Mouse (Mus musculus) activated CD4-positive, CD25-positive, alpha-beta regulatory T cell, adult 4 months (primary cell): ENCODE data around the gene Dut. TPM values are rescaled to one million over a fixed set of nuclear protein-coding genes. Genes with fewer than 3 reads are reported as not detected.
A peak's percentile ranks its signal among the peaks of the same experiment; 100 is the strongest.

Experiments
- ATAC-seq: one replicate; pipeline ENCODE4 v1.8.0; 2017
- polyA plus RNA-seq, 2 experiments: library from polyadenylated mRNA; unstranded; fragments of 100-300 nt; shearing (Covaris generic); gene quantifications; one replicate each; pipeline ENCODE4 v1.2.1; 2017

Gene Dut
- 10 to 100 TPM; 79.4 to 92.9 TPM for polyA plus RNA-seq

DNA sequence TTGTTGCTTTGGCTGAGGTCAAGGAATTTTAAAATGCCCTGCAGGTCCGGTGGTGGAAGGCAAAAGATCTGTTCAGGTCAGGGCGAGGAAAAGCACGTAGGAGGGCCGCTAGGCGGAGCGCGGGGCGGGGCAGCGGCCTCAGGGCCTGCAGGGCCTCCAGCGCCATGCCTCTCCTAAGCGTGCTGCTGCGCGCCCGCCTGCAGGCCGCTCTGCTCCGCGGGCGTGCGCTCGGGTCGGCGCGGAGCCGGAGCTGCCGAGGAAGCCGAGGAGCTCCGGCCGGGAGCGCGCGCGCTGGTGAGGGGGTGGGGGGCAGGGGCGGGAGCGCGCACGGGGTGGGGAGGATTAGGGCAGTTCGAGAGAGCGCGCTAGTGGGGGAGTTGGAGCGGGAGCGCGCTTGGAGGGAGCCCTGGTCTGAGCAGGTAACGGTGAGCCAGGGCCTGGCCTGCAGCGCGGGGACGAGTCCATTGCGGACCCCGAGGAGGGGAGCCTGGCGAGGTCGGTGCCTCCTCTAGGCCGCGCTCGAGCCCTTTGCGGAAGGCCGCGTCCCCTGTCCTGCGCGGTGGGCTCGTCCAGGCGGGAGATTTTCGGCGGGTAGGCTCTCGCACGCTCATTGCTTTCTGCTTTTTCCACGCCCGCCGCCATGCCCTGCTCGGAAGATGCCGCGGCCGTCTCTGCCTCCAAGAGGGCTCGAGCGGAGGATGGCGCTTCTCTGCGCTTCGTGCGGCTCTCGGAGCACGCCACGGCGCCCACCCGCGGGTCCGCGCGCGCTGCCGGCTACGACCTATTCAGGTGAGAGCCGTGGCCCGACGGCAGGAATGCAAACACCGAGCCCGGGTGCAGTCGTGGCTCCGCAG, at the start of gene Dut:
Gene Dut (plus strand): TSS at position 83 of the 854 bp plus-strand sequence.
- peak; percentile 91 for ATAC-seq

DNA sequence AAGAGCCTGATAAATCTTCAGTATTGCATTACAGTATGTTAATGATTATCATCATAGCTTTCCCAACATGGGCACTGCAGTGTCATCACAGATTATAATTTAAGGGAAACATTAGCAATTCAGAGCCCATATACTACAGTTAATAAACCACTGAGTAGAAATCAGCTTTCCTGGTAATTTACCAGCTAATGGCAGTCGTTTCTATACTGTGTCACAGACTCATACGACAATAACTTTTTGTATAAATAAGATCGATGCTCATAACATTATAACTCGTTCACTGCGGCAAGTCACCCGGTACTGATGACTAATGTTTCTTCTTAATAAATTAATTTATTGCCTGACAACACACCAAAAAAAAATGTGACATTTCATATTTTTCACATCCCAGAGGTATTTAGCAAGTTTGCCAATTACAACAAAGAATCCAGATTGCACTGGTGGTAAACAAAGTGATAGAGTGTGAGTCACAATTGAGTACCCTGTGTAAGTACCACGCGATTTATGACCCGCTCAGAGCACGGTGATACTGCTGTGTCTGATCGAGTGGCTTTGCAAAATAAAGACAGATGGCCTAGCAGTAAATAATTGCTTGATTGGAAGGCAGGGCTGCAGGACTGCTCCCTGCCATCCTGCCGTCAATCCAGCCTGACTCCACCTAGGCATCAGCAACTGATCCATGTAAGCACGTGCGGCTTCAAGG, 37.9 kb upstream of the Dut start:
- no peak for ATAC-seq

DNA sequence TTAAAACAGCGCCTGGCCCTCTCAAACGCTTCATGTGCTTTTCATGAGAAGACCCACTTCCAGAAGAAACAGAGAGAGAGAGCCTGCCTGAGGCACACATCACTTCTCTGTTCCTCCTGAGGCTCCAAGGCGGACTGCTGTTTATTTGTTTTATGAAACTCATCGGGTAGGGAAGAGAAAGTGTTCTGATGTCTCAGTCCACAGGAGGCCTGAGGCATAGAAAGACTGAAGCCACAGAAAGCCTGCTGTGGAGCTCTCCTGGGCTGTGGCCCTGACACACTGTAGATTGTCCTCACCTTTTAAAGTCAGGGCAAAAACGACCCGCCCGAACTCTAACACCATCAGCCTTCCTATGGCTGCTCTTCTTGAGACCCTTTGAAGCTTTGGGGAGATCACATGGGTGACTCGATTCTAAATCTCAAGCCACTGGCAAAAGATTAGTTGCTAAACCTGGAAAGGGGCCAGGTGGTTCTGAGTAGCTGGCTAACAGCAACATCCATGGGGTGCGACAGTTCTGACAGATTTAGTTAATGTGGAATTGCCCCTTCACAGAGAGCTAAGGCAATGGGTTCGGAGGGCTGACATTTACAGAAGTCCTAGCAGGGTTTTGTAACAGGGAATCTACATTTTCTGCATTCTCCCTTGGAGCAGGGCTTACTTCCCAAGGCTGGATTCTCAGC, 35.0 kb upstream of the Dut start:
- no peak for ATAC-seq

DNA sequence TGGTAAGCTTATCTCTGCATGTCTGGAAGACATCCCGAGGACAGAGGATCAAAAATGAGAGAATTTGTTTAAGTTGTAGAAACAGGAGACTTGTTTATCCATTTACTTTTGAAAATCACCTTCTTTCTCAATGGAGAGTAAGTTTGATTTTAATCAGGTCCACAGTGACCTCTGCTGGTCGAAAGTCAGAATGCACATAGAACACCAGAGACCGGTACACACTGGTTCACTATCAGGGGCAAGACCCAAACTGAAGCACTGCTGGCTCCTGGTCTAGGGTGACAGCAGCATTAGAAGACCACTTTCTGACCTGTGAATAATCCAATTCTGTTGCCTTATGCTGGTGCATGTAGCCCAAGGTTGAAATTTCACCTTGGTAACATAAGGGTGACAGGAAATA, 32.4 kb upstream of the Dut start:
- peak; percentile 63 for ATAC-seq

DNA sequence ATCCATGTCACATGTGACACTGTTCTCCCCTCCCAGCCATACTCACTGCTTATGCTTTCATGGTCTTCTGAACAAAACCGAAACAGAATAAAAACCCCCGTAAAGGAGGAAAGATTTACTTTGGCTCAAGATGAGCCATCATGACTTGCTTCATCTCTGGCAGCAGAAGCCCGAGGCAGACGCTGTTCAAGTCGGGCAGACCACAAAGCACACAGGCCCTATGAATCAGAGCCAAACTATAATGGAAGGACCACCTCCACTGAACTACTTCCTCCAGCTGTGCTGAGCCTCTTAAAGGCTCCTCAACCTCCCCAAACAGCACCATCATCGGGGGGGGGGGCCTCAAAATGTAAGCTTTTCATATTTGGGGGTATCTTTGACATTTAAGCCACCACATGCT, 29.7 kb upstream of the Dut start:
- ATAC-seq = no peak

DNA sequence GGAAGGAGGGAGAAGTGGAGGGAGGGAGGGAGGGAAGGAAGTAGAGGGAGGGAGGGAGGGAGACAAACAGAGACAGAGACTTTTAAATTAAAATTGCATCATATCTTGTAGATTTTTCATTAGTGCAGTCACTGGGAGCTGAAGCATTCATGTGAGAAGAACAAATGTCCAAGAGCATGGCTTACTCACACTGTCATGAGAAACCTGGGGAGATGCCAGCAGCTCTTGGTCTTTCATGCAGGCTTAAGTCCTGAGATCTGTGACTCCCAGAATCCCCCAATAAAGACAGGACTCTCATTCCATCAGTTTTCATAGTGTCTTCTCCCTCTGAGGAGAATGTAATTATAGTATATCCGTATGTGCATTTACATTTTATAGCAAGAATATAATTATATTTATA, 28.4 kb upstream of the Dut start:
- ATAC-seq = no peak

DNA sequence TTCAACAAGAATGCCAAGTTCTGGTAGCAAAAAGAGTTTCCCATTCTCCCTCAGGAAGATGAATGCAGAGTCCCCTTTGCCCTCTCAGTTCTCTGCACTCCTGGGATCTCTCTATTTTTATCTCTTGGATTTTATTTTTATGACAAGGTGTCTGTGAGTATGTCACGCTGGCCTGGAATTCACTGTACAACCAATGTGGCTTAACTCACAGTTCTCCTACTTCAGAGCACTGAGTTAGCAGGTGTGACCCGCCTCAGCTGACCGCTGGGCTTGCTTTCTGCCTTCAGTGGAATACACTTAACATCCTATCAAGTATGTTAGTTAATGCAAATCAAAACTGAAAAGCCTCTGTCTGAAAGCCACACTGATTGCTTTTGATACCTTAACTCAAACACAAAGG, 27.7 kb upstream of the Dut start:
- ATAC-seq = no peak

DNA sequence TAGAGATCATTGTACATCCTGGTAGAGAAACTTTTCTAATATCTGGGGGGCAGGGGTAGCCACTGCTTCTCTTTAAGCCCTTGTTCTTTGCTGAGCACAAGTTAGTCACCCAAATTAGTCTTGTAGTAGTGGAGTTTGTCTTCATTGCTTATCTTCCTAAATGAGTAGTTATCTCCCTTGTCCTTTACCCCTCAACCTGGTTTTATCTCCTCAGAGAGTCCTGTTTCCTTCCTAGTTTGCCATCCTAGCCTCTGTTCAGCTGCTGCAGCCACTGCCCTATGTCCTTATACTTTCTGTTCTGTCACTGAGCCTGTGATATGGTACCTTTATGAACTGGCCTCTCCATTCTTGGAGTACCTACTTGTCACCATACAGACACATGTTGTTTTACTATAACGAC, 25.3 kb upstream of the Dut start:
- no peak for ATAC-seq

DNA sequence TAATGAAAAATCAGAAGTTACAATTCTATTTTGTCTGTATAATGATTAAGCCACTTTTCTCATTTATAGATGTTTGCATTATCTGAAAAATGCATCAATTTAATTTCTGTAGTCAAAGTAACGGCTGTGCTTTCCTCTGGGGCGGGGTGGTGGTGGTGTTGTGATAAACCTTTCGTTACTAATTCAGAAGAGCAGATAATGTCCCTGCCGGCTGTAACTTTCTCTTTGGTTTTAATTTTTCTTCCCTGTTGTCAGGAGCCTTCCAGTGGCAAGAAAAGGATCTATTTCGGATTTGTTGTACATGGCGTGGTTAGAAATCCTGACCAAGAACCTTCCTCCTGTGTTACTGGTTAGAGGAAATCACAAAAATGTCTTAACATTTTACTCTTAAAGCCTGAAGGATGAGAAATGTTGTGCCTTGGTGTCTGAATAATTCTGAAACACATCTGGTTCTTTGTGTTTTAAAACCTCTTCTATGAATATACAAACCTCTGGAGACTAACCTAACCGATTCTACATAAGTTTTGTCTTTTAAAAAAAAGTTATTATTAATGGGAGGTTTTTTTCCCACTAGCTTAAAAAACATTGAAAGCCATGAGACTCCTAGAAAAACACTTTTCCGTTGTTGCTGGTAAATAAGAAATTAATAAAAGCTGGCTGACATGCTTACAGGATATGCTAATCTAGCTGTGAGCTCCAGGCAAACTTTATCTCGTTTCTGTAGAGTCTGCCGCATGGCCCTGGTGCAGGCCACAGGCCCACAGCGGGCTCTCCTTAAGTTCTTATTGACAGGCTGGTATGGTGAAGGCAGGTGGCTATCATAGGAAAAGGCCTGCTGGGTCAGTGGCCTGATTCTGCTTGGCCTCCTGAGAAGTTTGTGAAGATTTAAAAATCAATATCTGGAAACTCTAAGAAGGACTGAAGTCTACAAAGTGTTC, 18.2 kb upstream of the Dut start:
- ATAC-seq = no peak

DNA sequence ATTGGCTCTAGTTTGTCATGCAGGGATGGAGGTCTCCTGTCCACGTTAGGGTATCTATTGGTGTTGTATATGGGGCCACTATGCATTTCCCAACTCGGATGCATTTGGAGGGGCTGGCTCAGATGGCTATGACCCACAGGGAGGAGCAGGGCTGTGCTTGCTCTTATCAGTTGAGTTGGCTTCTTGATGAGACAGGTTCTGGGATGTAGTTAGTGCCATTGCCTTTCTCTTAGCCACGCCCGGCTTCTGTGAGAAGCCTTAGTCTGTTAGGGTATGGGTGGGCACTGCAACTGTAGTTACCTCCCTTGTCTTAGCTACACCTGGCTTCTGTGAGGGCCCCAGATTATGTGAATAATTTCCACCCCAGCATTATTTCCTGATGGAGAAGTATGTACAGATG, 14.8 kb upstream of the Dut start:
- ATAC-seq = no peak

DNA sequence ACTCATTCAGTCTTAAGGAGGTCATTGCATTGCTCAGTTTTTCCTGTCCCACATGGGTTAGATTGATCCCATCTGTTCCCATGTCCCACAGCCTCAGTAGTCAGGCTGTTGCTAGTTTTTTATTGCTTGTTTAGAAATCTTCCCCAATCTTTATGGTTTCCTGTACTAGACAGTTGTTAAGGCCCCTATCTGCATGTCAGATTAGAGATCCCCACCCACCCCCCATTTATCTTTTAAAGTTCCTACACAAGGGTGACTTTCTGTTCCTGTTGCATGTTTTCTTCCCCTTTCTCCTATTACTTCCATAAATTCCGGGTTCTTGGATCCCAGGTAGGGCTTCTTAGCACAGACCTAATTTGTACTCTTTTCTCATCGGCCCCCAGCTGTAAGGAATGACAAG, 13.5 kb upstream of the Dut start:
- no peak for ATAC-seq

DNA sequence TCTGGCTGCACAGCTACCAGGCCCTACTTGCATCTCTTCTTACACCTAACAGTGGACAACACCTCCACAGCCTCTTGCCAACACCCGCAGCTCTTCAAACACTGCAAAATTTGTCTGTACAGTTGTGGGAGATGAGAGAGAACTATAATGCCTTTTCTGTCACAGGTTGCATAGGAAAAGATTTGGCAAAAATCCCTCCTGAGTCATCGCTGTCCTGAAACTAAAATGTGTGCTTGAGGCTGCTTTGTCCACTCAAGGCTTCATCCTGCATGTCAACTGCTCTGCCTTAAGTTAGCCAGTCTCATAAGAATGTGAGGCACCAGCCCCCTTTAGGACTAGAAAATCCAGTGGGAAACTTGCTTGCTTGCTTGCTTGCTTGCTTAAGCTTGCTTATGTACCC, 12.9 kb upstream of the Dut start:
- no peak for ATAC-seq

DNA sequence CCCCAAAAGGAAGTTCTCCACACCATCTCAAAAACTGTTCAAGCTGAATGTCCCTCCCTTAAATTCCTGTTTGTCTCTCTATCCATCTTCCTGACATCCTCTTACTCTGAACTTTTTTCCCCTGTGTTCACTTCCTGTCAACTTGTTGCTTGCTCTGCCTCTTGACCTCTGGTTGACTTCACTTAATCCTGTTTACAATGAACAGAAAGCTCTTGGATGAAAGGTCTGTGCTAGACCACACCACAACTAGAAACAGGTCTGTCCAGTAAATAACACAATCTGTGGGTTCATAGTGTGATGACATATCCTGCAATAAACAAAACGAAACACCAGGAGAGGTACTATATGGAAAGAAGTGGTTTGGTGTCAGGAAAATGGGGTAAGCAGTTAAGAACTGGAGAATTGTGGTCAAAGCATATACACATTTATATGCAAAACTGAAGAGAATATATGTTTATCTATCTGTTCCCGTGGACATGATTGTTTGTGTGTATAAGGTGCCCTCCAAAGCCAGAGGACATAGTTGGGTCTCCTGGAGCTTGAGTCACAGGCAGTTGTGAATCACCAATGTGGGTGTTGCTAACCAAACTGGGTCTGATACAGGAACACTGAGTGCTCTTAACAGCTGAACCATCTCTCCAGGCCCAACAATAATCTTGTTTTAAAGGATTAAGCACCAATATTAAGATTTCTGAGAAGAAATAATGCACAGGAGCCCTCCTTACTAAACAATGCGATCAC, 1.3 kb upstream of the Dut start:
- no peak for ATAC-seq

DNA sequence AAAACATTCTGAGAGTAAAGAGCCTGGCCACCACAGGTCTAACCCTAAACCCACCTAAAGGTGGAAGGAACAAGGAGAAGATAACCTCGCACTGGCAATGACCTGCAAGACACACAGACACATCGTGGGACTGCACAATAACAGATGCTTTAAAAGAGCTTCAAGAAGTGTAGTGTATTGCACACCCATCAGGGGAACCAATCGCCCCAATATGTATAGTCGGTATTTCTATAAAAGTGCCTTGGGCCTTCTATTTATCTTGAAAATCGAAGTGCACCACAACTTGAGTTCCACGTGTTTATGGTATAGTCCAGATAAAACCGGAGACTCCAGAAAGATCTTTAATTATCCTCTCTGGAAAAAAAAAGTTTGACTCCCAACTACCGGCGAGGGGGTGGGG, 321 bp upstream of the Dut start:
- no peak for ATAC-seq

DNA sequence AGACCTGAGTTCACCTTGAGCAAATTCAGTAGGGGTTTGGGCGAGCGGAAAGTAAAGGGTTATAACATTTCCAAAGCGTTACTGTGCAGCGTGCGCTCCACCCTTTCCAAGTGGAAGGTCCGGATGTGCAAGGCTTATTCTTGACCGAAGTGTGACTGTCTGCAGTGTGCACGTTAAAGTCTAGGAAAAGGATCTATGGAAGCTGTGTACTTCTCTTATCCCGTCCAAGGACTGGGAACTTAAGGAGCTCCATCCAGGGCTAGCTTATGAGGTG, 909 bp downstream of the Dut start:
- no peak for ATAC-seq

DNA sequence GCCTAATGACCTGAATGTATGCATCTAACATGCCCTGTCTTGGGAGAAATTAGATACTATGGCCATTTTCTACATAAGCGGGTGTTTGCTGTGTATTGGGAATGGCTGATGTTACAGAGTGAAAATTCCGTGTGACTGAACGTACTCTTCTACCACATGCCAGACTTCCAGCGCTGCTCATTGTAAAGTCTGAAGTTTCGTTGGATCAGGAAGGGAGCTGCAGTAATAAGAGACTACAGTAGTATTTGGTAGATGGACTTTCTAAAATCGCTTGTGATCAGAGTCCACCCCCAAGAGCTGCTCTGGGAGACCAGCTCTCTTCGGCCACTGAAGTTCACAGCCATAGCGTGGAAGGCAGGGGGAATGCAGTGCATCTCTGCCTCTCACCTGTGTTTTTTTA, 1.3 kb downstream of the Dut start:
- no peak for ATAC-seq

DNA sequence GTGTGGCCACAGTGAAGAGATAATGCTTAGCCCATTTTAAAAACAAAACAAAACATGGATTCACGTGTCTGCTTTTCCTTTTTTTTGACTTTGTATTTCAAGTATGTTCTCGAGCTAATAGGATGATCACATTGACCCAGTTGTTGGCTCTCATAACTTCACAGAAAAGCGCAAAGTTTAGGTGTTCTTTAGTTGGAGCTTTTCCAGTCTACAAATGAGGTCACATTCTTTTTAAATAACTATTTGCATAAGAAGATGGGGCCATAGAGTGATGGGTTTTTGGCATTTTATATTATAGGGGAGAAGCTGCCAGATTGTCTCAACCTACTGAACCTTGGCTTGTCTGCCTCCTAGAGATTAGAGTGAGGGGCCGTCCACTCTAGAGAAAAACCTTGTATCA, 2.3 kb downstream of the Dut start:
- ATAC-seq = no peak

DNA sequence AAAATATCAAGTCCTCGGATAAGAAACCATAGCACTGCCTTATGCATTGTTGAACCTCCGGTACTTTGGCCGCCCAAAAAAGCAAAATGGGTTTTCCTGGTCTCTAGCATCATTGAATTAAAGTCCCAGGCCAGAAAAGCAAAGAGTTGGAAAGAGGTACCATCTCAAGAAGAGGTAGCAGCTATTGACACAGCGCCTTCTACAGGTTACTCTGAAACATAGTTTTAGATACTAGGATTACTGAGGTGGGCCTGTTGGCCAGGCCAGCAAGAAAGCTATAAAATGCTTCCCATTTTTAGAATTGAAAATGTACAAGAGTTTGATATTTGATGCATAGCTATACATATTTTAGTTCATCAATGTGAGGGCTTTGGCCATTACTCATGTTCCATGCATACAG, 2.9 kb downstream of the Dut start:
- no peak for ATAC-seq

DNA sequence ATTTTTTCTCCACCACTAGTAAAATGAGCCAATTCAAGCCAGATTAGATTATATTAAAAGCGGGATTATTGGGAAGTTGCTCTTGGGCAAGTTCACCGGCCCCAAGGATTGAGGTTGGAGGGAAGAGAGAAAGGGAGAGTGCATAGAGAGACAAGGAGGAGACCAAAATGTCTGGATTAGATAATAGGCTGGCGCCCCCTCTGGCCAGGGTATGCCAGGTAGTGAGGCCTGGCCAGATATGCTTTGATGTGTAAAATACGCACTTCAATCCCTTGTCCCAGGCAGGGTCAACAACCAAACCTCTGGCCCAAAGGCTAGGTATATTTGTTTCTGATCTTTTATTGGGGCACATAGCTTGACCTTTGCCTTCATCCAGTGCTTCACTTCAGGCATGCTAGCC, 4.8 kb downstream of the Dut start:
- ATAC-seq = no peak

DNA sequence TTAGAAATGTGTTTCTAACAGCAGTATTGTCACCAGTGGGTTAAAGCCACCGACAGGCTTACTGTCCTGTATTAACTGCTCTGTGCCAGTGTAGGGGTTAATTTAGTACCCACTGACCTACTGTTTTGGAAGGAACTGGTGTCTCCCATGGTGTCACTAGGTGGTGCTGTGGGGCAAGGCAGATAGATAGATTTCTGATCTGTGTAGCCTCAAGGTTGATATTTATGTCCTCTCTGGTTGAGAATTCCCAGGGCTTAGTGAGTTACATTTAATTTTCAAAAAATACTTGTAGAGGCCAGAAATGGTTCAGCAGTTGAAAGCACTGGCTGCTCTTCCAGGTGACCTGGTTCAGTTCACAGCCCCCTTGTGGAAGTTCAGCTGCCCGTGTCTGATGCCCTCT, 5.3 kb downstream of the Dut start:
- ATAC-seq = no peak

DNA sequence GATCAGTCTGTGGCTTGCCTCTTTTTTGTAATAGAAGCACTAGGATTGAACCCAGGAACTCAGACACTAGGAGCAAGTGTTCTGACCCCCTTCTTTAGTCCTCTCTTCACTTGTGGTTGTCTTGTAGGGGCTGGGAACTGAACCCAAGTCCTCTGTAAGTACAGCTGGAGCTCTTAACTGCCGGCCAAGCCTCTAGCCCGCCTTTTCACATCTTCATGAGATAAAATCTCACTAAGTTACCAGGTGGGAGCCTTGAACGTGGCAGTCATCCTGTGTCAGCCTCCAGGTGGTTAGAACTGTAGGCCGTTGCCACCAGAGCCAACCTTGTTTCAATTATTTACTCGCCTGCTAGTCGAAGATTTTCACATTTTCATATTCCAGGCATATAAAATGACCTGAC, 6.7 kb downstream of the Dut start:
- ATAC-seq = no peak

DNA sequence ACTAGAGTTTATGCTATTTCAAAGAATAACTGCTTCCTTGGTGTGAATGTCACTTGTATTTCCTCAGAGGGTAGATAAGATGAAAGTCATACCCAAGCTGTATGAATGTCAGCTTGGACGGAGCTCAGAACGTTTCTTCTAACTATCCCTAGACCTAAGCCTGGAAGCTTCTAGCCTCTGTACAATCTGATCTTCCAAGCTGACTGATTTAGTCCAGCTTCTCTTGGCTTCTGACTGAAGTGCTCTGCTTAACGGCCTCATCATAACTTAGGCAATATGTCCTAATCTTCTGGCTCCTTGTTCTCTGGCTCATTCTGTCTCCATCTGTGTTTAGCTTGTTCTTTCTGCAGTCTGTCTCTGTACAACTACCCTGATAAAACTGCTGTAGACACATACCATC, 7.6 kb downstream of the Dut start:
- no peak for ATAC-seq
